Mouse (Mus musculus) heart, adult 18-20 months (tissue): ENCODE measurements at regions not wholly inside any gene's neighbourhood (a gene's known extent, or its start where the extent isn't known, plus 50 kb on each side); places are given as distances from the start of the nearest gene placed in this dataset.

Experiments
- DNase-seq, 2 experiments: peaks; one replicate each; pipeline ENCODE4 v3.0.0; 2021 to 2022; ENCODE audit warnings: mixed read lengths in 1 of 2

DNA sequence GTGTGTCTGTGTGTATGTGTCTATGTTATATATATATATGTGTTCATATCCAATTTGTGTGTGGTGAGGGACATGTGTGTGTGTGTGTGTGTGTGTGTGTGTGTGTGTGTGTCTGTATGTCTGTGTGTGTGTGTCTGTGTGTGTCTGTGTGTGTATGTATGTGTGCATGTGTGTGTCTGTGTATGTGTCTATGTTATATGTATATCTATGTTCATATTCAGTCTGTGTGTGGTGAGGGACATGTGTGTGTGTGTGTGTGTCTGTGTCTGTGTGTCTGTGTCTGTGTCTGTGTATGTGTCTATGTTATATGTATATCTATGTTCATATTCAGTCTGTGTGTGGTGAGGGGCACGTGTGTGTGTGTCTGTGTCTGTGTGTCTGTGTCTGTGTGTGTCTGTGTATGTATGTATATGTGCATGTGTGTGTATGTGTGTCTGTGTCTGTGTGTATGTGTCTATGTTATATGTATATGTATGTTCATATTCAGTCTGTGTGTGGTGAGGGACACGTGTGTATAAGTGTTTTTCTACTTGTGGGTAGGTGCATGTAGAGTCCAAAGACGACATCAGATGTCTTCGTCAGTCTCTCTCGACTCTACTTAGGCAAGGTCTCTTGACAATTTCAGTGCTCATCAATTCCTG, 370.5 kb upstream of the Slc7a11 start:
- no peak for DNase-seq

DNA sequence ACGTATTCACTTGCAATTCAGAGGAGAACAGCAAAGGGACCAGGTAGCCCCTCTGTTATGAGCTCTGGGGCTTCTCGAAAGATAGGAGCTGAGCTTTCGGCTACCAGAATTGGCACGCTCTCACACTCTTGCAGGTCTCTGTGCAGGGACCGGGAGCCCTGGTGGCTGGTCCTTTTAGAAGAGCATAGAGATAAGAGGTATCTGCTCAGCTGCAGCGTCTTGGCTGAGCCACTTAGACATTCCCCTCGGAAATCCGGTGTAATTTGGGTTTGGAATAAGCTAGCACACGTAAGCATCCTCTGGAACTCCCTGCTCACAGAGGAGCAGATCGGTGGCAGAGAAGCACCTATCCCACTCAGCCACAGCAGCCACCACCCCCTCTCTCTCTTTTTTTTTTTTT, 372.3 kb upstream of the Slc7a11 start:
- DNase-seq, result no peak

DNA sequence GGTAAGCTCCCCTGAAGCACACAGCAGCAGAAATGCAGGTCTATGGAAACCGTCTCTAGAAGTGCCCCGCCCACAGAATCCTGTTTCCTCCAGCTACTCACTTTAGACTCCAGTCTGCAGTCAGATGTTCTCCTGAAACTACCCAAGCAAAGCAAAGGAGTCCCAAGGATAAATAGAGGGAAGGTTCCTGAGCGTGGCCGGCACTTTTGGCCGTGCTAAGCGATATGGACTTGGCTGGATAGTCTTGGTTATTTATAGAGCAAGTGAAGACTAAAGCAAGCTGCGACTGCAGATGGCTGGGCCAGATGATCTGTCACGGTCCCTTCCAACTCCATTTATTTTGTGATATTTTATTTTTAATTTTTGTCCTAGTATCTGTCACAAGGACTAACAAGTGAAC, 373.1 kb upstream of the Slc7a11 start:
- DNase-seq, result peak; percentile 33 to 51

DNA sequence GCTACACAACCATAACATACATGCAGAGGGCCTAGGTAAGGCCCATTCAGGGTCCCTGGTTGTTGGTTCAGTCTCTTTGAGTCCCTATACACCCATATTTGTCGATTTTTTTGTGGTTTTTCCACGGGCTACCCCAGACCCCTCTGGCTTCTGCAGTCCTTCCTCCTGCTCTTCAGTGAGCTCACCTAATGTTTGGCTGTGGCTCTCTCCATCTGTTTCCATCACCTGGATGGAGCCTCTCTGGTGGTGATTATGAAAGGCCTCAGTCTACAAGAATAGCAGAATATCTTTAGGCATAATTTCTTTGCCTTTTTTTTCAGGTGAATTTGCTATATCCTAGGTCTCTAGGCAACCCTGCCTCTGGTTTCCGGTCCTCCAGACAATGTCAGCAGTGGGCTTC, 373.9 kb upstream of the Slc7a11 start:
- no peak for DNase-seq

DNA sequence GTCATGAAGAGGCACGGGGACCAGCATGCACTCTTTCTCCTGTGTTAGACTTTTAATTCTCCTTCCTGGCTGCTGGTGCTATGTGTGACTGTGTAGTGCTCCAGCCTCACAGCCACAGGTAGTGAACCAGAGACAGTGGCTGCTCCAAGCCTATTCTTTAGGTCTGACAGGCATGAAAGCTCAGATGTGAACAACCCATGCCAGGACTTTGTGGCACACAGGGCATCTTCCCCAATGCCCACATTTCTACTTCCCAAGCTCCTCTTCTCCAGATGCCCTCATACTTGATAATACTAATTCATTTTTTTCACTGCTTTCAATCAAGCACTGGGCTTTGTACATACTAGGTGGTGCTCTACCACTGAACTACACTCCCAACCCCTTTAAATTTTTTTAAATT, 377.4 kb upstream of the Slc7a11 start:
- no peak for DNase-seq

DNA sequence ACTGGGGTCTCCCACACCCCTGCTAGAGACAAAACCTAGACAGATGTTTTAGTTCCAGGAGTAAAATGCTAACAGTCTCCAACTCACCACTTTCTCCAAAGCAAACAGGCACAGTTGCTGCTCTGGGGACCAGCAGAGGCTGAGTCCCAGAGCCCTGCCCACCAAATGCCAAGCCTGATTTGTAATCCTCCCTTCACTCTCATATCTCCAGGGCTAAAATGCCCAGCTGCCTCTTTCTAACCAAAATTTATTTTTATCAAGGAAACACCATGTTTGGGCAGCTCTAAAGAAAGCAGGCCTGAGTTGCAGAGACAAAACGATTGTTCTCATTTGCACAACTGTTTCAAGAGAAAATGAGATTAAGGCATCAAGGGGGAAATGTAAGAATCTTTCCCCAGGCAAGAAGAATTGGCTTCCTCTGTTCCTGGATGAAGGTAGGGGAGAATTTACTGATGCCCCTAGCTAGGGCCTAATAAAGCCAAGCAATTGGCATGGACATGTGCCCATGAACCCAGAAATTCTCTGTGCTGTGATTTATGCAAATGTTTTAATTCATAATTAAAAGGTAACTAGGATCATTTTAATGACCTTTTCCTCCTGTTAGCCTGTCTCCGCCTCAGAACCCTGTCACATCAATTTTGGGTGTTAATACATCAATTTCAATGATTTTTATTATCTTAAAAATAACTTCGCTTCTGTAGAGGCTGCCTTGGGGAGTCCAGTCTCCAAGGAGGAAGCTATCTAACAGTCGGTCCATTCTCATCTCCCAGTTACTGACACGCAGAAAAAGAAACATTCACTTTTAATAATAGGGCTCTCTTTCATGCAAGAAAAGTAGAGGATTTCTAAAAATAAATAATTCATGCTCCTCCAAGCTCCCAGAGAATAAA, 382.4 kb upstream of the Slc7a11 start:
- DNase-seq, result no peak

DNA sequence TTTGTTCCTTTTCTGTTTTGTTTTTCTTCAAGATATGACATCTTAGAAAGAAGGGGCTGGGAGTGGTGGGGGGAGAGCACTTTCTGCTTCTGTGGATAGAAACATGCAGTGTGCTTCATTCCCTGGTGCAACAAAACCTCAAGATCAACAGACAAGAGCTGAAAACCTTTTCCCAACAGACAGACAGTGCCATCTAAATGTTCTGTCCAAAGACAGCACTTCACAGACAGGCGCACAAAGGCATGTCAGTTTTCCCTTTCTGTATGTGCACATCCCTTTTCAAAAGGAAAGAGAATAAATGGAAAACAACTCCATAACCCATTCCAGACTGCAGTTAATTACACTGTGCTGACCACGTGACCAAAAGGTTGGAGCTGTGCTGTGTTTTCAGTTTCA, 383.0 kb upstream of the Slc7a11 start:
- DNase-seq, result no peak

DNA sequence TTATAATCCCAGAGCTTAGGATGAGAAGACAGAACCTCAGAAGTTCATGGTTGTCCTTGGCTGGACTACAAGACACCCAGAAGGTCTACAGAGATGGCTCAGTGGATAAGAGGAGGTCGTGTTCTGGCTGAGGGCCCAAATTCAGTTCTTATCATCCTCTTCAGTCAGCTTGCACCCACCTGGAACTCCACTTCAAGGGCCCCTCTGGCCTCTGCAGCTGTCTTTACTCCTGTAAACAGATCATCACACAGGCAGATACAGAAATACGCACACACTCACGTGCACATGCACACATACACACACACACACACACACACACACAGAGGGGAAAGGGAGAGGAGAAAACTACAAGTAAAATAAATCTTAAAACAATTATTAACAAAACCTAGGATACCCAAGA, 385.8 kb upstream of the Slc7a11 start:
- no peak for DNase-seq

DNA sequence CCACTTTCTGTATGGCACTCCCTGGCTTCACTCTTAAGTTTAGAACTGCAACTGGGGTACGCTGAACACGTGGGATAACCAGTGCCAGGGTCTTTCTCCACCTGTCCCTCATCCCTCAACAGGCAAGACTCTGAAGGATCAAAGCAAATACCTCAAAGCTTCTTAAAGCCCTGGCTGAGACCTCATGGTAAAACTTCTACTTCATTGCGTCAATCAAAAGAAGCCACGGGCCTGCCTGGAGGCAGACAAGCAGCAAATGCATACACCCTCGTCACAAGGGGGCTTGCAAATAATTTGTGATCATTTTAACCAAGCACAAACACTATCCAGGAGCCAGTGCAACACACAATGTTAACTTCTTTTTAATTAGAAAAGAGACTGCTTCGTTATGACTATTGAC, 387.0 kb upstream of the Slc7a11 start:
- no peak for DNase-seq

DNA sequence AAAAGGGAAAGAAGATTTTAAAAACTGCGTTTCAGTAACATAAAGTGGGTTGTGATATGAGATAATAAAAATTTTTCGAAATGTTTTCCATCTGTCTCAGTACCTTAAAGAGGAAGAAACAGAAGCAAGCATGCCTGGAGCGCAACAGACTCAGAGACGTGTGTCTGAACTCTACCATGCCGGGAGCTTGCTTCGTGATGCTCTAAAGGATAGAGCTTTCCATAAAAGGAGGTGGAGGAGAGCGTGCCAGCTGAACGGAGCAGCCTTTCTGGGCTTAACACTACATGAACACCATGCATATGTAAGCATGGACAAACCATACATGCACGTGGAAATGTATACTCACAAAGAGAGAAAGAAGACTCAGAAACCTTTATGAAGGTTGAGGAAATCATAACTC, 387.5 kb upstream of the Slc7a11 start:
- DNase-seq, result no peak

DNA sequence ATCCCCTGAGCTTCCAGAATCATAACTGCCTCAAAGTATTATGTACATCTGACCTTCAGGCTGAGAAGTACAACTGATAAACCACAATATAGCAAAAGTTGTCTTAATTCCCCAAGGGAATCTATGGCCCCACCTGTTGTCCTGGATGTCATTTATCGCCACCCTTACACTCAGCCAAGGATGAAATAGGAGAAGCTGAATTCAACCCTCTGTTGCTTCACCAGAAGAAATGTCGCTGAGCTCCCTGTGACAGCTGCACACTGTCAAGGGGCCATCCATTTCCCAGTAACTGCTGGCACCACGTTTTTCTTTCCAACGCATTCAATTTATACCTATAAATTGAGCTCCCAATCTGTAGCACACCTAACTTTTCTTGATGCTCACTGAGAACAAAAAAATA, 382.0 kb upstream of the Noct start:
- no peak for DNase-seq

DNA sequence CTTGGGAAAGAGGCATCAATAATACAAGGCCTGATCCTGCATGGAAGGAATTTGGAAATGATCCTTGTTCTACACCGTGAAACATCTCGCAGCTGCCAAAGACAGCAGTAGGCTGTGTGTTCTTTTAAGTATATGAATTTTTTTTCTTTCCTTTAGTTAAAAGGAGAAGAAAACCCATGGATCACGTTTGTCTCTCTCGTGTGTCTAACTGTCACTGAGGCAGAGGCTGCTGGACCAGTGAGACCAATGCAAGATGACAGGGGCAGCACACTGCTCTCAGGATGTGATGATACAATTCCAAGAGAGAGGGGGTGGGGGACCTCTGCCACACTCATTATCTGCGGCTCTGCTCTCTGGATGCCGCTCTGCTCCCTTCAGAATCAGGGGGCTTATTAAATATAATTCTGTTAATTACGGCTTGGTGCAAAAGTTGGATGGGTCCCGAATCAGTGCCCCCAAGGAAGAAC, 379.4 kb upstream of the Noct start:
- no peak for DNase-seq

DNA sequence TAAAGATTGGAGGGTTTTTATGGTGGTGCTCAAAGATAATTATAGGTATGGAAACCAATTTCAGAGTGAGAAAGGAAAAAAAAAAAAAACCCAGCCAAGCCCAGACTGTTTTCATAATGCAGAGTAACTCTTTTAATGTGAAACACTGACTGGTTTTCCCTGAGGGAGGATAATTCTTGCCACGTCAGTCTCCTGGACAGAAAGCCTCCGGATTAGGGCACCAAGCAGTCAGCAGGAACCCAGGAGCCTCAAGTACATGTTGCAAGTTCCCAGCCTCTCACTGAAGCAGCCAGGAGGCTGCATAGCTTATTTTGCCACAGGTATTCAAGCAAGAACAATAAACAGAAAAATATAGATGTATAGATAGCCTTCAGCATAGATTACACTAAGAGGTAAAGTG, 378.9 kb upstream of the Noct start:
- DNase-seq, result no peak

DNA sequence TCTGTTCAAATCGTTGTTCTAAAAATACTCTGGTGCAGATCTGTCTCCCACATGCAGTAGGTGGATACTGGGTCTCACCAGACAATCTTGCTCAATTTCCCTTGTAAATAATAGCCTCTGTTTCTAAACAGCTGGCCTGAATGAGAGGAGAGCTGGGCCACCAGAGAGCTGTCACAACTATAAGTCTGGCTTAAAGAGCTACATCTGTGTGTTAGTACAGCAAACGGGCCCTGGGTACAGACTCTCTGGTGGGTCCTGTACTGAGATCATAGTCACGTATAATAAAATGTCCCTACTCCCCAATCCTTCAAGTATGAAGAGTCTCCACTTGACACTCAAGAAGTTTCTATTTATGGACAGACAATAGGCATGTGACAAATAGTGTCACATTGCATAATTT, 375.7 kb upstream of the Noct start:
- no peak for DNase-seq

DNA sequence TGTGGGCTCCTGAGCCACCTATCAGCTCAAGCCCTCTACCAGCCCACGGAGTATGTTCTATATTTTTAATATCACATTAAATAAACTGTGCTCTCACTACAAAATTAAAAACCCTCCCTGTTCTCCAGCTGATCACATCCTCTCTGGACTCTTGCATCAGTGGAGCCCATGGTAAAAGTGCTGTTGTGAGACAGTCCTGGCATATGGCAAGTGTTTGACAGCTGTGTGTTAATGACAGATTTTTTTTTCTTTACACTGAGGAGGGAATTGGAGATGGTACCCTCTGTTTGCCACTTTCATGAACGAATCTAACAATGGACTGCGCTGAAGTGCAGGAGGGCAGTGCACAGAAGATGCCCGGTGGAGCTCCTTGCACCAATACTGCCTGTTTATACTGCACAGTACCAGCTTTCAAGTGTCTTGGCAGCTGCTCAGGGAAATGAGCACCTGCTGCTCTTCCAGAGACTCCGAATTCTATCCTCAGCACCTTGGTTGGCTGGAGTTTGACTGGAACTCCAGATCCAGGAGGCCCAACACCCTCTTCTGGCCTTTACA, 373.1 kb upstream of the Noct start:
- DNase-seq, result no peak

DNA sequence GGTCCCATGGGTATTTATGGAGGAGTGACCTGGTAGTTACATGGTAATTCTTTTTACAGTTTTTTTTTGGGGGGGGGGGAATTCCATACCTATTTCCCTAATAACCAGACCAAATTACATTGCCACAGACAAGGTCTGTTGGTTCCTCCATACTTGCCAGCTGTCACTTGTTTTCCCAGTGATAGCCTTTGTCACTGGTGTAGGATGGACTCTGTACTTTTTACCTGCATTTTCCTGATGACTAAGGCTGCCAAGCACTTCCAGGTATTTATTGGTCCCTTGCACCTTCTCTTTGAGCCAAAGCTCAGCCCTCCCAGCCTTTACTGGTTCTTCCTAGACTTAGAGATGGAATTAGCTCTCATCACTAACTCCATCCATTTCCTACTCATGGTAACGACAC, 357.1 kb upstream of the Noct start:
- DNase-seq, result no peak

DNA sequence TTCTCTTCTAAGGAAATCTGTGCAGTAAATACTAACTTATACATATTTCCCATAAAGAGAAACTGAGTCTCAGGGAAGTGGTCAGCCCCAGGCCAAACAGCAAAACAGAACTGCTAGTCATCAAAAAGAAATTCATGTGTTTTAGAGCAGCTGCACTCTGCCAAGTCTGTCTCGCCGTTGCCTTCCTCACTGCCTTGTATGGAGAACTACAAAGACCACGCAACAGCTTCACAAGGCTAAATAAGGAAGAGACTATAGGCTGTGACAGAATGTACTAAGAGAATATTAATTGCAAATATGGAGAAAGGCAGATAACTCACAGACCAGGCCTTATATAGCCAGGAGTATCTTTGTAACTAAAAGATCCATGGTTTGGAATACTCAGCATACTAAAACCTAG, 355.0 kb upstream of the Noct start:
- DNase-seq, result no peak

DNA sequence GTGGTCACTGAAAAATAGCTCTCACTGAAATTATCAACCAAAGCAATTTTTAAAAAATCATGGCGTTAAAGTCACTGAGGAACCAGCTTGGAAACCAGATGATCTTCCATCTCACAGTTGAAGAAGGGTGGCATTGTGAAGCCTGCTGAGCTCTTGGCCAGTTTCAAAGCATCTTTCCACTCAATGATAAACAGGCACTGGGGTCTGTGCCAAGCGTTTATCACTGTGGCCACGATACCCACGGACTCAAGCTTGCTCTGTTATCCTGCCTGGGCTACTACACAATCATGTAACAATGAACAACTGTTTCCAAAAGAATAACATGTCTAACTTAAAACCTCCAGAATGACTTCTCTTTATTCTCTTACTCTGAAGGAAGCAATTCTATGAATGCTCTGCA, 345.2 kb upstream of the Noct start:
- no peak for DNase-seq

DNA sequence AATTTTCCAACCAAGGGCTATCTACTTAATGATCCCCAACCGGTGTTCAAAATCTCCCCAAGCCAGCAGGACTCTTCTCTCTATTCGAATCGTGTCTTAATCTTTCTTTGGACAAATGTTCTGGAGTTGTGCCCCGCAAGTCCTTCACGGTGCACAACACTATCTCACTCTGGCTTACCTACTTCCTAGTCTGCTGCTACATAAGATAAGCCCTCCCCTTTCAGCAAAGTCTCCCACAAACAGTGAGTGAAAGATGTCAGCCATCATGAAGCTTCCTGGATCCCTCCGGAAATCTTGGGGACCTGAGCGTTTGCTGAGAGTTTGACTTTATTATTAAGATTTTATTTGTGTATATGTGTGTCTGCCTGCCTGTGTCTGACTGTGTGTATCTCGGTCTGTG, 344.7 kb upstream of the Noct start:
- no peak for DNase-seq

DNA sequence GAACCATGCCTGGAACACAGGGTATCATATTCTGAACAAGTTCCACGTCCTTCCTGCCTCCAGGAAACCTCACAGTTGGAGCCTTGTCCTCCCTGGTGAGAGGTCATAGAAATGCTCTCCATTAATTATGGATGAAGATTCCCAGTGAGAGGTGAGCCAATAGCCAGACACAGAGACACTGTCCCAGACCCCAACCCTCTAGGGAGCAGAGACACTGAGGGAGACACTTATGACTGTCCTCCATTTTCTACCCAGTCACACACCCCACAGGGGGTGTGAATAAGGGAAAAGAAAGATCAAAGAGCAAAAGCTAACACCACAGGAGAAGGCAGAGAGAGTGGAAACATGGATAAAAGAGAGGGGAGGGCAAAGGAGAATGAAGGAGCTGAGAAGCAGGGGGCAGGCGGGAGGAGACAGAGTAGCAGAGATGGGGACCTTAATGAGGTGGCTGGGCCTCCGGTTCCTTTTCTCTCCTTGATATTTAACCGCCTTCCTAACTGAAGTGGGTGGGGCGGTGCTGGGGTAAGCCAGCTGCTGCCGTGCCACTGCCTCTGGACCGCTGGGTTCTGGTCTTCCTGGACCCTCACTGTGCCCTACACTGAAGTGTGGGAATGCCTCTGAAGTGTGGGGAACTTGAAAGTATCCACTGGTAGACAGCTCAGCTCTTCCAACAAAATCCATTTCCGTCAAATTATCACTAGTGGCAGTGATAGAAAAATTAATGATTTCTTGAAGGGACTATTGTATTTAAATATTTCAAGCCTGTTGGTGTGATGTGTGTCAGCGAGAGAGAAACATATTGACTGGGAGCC, 342.6 kb upstream of the Noct start:
- no peak for DNase-seq

DNA sequence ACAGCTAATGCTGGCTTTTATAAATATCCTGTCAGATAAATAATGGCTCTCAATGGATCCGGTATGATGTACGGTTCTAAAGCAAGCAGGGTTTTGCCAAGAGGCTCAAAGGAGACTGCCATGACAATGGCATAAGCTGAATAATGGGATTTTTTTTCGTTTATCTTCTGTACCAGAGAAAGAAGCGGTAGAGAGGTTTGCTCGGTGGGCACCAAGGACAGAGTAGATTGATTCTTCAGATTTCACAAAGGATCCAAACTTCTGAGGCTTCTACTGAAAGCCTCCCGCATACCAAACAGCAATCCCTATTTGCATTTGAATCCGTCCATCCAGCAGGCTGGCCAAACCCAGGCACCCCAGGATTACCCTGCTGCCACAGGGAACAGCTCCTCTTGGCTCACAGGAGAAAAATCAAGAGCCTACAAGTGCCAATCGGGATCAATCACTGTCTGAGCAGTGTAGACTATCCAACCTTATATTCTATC, 342.0 kb upstream of the Noct start:
- DNase-seq, result no peak

DNA sequence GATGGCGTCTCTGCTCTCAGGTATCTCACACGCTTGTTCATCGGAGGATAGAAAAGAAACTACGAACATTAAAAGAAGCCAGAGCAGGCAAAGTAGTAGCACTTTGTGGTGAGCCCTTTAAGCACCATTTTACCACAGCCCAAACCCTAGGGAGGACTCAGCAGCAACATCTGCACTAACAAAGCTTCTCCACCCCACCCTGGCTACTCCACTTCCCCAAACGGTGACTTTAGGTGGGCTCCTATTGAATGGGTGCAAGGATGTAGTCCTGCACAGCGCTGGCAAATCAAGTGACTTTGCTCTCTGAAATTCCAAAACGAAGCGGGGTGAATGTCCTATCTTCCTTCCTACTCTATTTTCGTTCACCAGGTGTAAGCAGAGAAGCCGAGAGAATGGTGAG, 337.9 kb upstream of the Noct start:
- no peak for DNase-seq

DNA sequence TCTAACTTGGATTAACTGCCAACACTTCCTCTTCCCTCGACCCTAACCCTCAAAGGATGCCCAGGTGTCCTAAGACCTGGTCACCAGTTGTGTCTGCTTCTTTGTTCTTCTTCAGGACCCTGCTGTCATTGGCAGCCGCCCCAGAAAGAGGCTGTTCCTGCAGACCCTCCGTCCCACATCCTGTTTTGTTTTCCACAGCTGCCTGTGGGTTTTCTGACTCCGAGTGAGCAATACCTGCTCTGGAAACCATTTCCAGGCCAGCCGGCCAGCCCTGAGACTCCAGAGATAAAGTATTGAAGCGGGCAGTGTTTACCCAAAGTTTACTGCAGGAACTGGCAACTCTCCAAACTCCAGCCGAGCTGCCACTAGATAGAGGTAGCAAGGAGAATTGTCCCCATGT, 337.2 kb upstream of the Noct start:
- DNase-seq, result no peak
